Mouse (Mus musculus): ENCODE measurements at regions not wholly inside any gene's neighbourhood (a gene's known extent, or its start where the extent isn't known, plus 50 kb on each side); places are given as distances from the start of the nearest gene placed in this dataset.

- TF ChIP-seq TAL1 (IDR thresholded peaks at IDR 0.05; ENCODE audit: low read length) (no peak), GATA1 (IDR thresholded peaks at IDR 0.05; ENCODE audit: low read length) (no peak)
These were observed 117.7 kb upstream of the Unc5b start for GRCm38 (mm10) chr10:60948983-60949677.

Data from erythroblast, embryonic 14.5 days (primary cell).